Mouse (Mus musculus) heart, embryonic 16.5 days (tissue): ENCODE measurements around the gene Mef2c. TPM values are rescaled to one million over a fixed set of nuclear protein-coding genes. Genes with fewer than 3 reads are reported as not detected.

Source experiments
- ATAC-seq: fragments of 200-750 bp; cut with Nextera tagmentation; replicated peaks from 2 replicates; pipeline ENCODE4 v1.8.0; 2017; ENCODE audit warnings: moderate number of reproducible peaks; ENCODE audit not compliant: insufficient read depth, low FRiP score; ENCODE audit errors: extremely low read depth
- H3K27ac ChIP-seq: fragments of 300-500 bp; sonication (generic); 2 replicates; pipeline ENCODE4 v1.5.1; 2014; ENCODE audit warnings: mild to moderate bottlenecking, low read length, control low read depth, moderate library complexity
- H3K27me3 ChIP-seq: fragments of 300-500 bp; sonication (generic); 2 replicates; pipeline ENCODE4 v1.6.1; 2014; ENCODE audit warnings: low read length, mixed read lengths; ENCODE audit not compliant: control insufficient read depth, insufficient read depth
- H3K36me3 ChIP-seq: fragments of 300-500 bp; sonication (generic); 2 replicates; pipeline ENCODE4 v1.6.1; 2014; ENCODE audit not compliant: control insufficient read depth, insufficient read depth
- H3K4me1 ChIP-seq: fragments of 300-500 bp; sonication (generic); 2 replicates; pipeline ENCODE4 v1.6.1; 2014; ENCODE audit warnings: low read length, mixed read lengths; ENCODE audit not compliant: control insufficient read depth, insufficient read depth
- H3K4me2 ChIP-seq: fragments of 300-500 bp; sonication (generic); 2 replicates; pipeline ENCODE4 v1.6.1; 2014; ENCODE audit warnings: low read depth, mild to moderate bottlenecking, control low read depth, low read length
- H3K4me3 ChIP-seq: fragments of 300-500 bp; sonication (generic); 2 replicates; pipeline ENCODE4 v1.5.1; 2014; ENCODE audit warnings: mild to moderate bottlenecking, control low read depth, low read length
- H3K9ac ChIP-seq: fragments of 300-500 bp; sonication (generic); 2 replicates; pipeline ENCODE4 v1.6.1; 2014; ENCODE audit warnings: low read length, control low read depth
- H3K9me3 ChIP-seq: fragments of 300-500 bp; sonication (generic); replicated peaks from 2 replicates; pipeline ENCODE4 v1.6.1; 2016; ENCODE audit warnings: low read length; ENCODE audit not compliant: control insufficient read depth
- WGBS: fragments of 180-500 bp; shearing (Covaris S2); extraction: QIAGEN DNeasy Blood & Tissue Kit; methylation state at CpG from one replicate; pipeline ENCODE4 v1.1.7; 2014; 5-methylcytosine and 5-hydroxymethylcytosine counted together
- polyA plus RNA-seq: library from polyadenylated mRNA; unstranded; fragments of >200 nt; fragmentation: Nextera tagmentation; extraction: Ambion mirVana; gene quantifications from 2 replicates; pipeline ENCODE4 v1.2.1, GENCODE M21; 2015

Gene Mef2c
- polyA plus RNA-seq, 1 experiment from 2014 or later = 116 TPM

DNA sequence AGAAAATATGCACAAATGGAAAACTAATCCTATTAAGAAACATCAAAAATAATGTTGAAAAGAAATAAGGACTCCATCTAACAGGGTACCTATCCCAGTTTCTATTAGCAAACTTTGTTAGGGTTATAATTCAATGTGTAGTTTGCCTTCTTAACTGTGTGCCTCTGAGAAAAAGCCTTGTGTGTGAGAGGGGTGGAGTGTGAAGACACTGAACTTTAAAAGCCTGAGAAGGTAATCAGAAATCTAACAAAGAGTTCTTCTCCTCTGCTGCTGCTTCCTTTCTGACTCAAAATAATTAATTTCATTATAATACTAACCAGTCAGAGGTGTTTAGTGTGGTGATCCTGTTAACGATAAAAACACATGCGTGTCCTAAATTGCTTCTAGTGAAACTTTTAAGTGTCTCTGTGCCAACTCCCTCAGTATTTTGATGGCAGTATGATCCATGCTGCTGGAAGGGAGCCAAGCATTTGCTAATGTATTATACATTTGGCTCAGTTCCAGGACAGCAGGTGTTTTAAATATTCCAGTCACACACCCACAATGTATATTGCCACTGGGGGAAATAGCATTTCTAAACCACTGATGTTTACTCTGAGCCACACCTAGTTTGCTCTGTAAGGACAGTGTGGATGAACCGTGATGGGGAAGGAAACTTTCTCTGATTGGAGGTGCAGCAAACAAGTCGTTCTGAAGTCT lies 104.2 kb downstream of the Mef2c start:
- Histone ChIP-seq H3K27ac (no peak overlapping the region; the same call in 1 of the 2 replicates), H3K4me2 (no peak overlapping the region), H3K4me3 (no peak overlapping the region), H3K27me3 (no peaks in the 10 kb centered on the region), H3K4me1 (peaks cover 24% of the 10 kb centered on the region), H3K9me3 (no peaks in the 10 kb centered on the region), H3K36me3 (no peaks in the 10 kb centered on the region), H3K9ac (no peak overlapping the region)
- no peak for ATAC-seq
- 16% methylated on average over 4 of the region's 4 CpGs for WGBS

DNA sequence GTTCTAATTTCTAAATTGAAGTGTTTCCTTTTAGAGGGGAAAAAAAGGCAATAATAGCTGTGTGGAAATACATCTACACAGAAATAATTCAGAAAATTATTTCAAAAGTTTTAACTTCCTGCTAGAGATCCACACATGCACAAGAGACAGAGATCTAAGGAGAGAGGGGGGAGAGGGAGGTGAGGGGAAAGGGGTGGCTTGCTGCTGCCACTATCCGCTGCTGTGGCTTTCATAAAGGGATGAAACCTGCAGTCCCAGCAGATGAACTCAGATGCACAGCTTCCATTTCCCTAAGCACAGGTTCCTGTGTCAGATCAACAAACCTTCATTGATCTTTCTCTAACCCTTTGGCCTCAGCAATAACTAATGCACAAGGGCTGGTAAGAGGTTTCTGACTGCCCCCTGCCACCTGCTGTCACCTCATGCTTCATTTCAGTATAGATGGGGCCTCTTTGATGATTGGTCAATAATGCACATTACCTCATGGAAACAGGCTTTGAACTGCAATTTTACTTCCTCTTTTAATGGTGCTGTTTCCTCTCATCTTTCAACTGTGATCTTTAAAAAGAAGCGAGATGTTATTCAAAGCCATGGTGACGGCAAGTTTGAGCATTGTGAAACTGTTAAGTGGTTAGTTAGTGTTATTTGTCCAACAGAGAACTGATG lies 105.2 kb downstream of the Mef2c start:
- no peak overlapping the region for H3K27ac ChIP-seq
- no peaks in the 10 kb centered on the region for H3K36me3 ChIP-seq
- H3K4me3 ChIP-seq = no peak overlapping the region
- WGBS = 64% methylated on average over 3 of the region's 3 CpGs
- no peak overlapping the region for H3K4me2 ChIP-seq
- ATAC-seq = no peak
- H3K9me3 ChIP-seq = no peaks in the 10 kb centered on the region
- H3K27me3 ChIP-seq = no peaks in the 10 kb centered on the region
- peaks cover 24% of the 10 kb centered on the region for H3K4me1 ChIP-seq
- H3K9ac ChIP-seq = no peak overlapping the region

DNA sequence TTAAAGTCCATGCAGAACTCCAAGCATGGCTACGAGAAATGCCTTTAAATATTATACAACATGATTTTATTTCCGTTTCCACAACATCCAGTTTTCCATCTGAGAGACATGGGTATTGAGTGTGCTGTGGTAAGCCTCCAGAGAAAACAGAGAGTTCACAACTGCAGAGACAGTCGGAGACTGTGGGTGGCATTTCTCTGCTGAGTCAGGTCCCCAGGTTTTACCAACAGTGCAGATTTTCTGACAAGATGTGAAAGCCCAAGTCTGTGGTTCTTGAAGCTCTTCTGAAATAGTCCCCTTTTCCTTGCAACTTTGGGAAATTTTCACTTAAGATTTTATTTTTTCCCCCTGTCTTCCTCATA lies 105.7 kb downstream of the Mef2c start:
- no peak for ATAC-seq
- Histone ChIP-seq H3K9ac (no peak overlapping the region), H3K4me2 (no peak overlapping the region), H3K36me3 (no peaks in the 10 kb centered on the region), H3K27ac (no peak overlapping the region), H3K4me1 (peaks cover 24% of the 10 kb centered on the region), H3K27me3 (no peaks in the 10 kb centered on the region), H3K9me3 (no peaks in the 10 kb centered on the region), H3K4me3 (no peak overlapping the region)
- WGBS = 72% methylated on average over 3 of the region's 3 CpGs

DNA sequence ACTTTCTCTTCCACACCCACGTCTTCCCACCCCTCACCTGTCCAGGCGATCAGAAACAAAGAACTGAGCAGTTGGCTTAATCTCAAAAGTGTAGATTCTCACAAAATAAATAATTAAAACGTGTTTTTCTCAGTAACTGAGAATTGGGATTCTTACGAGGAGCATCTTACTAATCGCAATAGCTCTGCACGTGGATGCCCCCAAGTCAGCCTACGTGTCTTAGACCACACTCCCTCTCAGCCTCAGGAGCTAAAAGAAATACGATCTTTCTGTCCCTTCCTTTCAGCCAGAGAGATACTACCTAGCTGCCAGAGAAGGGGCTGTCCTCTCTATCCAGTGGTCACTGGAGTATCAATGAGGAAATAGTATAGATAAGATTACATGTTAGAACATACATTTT lies 106.3 kb downstream of the Mef2c start:
- H3K9ac ChIP-seq = no peak overlapping the region
- H3K4me2 ChIP-seq = no peak overlapping the region
- H3K4me1 ChIP-seq = peaks cover 18% of the 10 kb centered on the region
- WGBS = 82% methylated on average over 8 of the region's 8 CpGs
- no peaks in the 10 kb centered on the region for H3K27me3 ChIP-seq
- H3K9me3 ChIP-seq = no peaks in the 10 kb centered on the region
- H3K36me3 ChIP-seq = no peaks in the 10 kb centered on the region
- no peak overlapping the region for H3K27ac ChIP-seq
- ATAC-seq = no peak
- H3K4me3 ChIP-seq = no peak overlapping the region

DNA sequence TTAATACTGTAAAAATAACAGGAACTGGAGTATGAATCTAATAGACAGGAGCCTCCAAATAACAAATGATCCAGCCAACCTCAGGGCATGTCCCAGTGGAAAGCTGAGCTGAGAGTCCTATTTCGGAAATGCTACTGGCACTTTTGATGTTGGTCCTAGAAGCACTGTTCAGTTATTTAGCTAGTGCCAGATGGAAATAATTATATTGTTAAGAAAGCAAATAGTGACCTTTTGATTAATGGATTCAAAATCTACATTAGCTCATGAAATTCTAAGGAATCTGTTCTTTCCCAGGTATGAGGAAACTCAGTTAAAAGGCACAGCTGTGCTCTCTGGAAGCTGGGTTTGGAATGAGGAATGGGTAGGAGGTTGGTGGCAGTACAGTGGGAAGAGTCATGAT lies 108.4 kb downstream of the Mef2c start:
- H3K4me2 ChIP-seq = no peak overlapping the region
- H3K4me3 ChIP-seq = no peak overlapping the region
- H3K4me1 ChIP-seq = peaks cover 14% of the 10 kb centered on the region
- no peak overlapping the region for H3K27ac ChIP-seq
- no peak overlapping the region for H3K9ac ChIP-seq
- H3K9me3 ChIP-seq = no peaks in the 10 kb centered on the region
- H3K36me3 ChIP-seq = no peaks in the 10 kb centered on the region
- no peaks in the 10 kb centered on the region for H3K27me3 ChIP-seq
- no peak for ATAC-seq
- 74% methylated on average over 1 of the region's 1 CpGs for WGBS

DNA sequence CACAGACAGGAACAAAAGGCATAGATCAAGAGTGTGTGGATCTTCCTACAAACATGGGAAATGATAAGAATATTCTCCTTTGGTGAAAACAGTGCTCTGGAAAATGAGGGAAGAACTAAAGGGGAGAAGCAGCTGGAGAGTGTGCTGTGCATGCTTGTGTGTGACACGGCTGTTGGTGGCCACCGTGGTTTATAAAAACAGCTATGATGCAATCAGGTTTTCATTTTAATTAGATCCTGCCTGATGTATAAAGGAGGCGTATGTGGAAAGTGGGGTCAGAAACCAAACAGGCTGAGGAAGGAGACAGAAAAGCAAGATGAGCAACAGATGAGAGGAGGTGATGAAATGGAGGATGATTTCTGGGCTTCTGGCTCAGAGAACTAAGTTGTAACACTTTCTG lies 112.0 kb downstream of the Mef2c start:
- Histone ChIP-seq H3K27me3 (no peaks in the 10 kb centered on the region), H3K4me2 (no peak overlapping the region), H3K27ac (no peak overlapping the region), H3K9ac (no peak overlapping the region), H3K36me3 (peaks cover 2% of the 10 kb centered on the region), H3K4me1 (no peaks in the 10 kb centered on the region), H3K4me3 (no peak overlapping the region), H3K9me3 (no peaks in the 10 kb centered on the region)
- WGBS = 76% methylated on average over 3 of the region's 3 CpGs
- no peak for ATAC-seq

DNA sequence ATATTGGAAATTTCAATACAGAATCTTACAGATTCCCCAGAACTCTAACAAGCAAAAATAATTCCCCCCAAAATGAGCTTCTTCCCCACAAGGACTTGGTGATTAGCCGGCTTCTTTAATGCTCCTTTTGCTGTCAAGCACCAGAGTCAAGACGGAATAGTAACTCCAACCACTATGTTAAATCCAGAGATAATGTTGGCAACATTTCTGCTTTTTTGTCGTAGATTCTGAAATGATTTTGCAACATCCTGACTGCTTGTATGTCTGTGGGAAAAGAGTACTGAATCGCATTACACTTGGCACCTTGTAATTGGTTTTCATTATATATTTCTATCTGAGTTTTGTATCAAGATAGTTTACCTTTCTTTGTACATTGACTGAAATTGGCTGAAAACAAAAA lies 120.8 kb downstream of the Mef2c start:
- Histone ChIP-seq H3K27ac (no peak overlapping the region), H3K9me3 (no peaks in the 10 kb centered on the region), H3K4me2 (no peak overlapping the region), H3K4me3 (no peak overlapping the region), H3K27me3 (no peaks in the 10 kb centered on the region), H3K36me3 (peaks cover 5% of the 10 kb centered on the region; the same call in 1 of the 2 replicates), H3K9ac (no peak overlapping the region), H3K4me1 (no peaks in the 10 kb centered on the region)
- ATAC-seq = no peak
- 86% methylated on average over 4 of the region's 4 CpGs for WGBS

DNA sequence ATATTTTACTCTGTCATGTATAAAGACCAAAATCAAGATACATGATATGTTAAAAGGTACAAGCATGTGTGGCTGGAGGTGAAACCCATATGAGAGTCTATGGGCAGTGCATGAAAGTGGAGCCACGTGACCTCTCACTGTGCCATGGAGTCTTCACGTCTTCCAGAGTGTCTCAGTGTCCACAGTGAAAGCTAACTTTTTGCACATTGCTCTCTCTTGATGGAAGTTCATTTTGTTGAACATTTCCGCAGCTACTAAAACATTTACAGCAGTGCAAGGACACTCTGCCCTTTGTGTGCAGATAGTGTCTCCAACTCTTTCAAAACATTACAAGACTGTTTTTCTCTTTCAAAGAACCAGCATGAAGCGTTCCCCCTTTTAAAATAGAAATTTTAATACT lies 123.6 kb downstream of the Mef2c start:
- no peaks in the 10 kb centered on the region for H3K4me1 ChIP-seq
- H3K4me2 ChIP-seq = no peak overlapping the region
- no peaks in the 10 kb centered on the region for H3K9me3 ChIP-seq
- 85% methylated on average over 4 of the region's 4 CpGs for WGBS
- no peak overlapping the region for H3K9ac ChIP-seq
- H3K27ac ChIP-seq = no peak overlapping the region
- no peak for ATAC-seq
- H3K36me3 ChIP-seq = 0 out of 2 replicates have a peak, but pooled peaks cover 5% of the 10 kb centered on the region
- H3K4me3 ChIP-seq = no peak overlapping the region
- H3K27me3 ChIP-seq = no peaks in the 10 kb centered on the region

DNA sequence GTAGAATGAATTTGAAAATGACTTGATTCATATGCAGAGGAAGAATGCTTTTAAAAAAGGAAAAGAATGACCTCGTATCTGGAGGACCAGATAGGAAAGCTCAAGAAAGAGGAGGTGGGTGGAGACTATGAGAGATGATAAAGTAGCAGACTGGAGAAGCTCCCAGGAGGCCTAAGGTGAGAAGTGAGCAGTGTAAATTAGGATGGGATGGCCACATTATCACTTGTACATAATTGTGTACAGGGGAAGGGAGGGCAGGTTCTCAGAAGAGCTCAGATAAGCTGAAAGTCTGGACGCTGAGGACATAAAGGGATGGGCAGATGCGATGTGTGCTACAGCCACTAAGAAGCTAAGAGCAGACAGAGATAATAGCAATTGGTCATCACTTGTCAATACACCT lies 124.3 kb downstream of the Mef2c start:
- H3K4me2 ChIP-seq = no peak overlapping the region
- H3K27ac ChIP-seq = no peak overlapping the region
- ATAC-seq = no peak
- 45% methylated on average over 3 of the region's 3 CpGs for WGBS
- H3K4me3 ChIP-seq = no peak overlapping the region
- H3K9me3 ChIP-seq = no peaks in the 10 kb centered on the region
- H3K27me3 ChIP-seq = no peaks in the 10 kb centered on the region
- no peak overlapping the region for H3K9ac ChIP-seq
- H3K36me3 ChIP-seq = peaks cover 10% of the 10 kb centered on the region
- no peaks in the 10 kb centered on the region for H3K4me1 ChIP-seq
